Mouse (Mus musculus) gastrocnemius, adult 2 months (tissue): ENCODE results near the gene Mlf2. TPM values are rescaled to one million over a fixed set of nuclear protein-coding genes. Genes with fewer than 3 reads are reported as not detected.
A peak's percentile ranks its signal among the peaks of the same experiment; 100 is the strongest.

ENCODE experiments used
- DNase-seq: peaks from one replicate; pipeline ENCODE4 v3.0.0; 2022
- H3K27ac ChIP-seq: fragments of 200-600 bp; 2 replicates; pipeline ENCODE4 v1.8.1; 2022; ENCODE audit warnings: mild to moderate bottlenecking
- H3K4me3 ChIP-seq: fragments of 200-600 bp; 2 replicates; pipeline ENCODE4 v1.8.1; 2022; ENCODE audit warnings: mild to moderate bottlenecking, moderate library complexity
- CTCF ChIP-seq: fragments of 200-600 bp; IDR thresholded peaks from 2 replicates; pipeline ENCODE4 v1.8.1; 2022; ENCODE audit warnings: antibody characterized with exemption, mild to moderate bottlenecking, moderate library complexity
- intact Hi-C: fragments of 180-260 bp; cut with DNase I; formaldehyde crosslinking; loops from one replicate; pipeline ENCODE4 v1.15.1; 2025
- total RNA-seq, 2 experiments: library from RNA; stranded (reverse); gene quantifications; 2 replicates each; pipeline ENCODE4 v1.2.3; 2021

The Mlf2 gene
- total RNA-seq, 2 experiments from 2014 or later = 202 to 204 TPM

GRCm38 (mm10) chr6:124953991-124954715 is 23.0 kb downstream of the Mlf2 start:
- no peak for DNase-seq
- intact Hi-C loops = no loop called here
- no peak for TF ChIP-seq CTCF
- Histone ChIP-seq H3K4me3 (no peak overlapping the region), H3K27ac (no peak overlapping the region)

- H3K4me3 ChIP-seq = no peak overlapping the region
- H3K27ac ChIP-seq = no peak overlapping the region
- intact Hi-C loops = no loop called here
- no peak for DNase-seq
- TF ChIP-seq CTCF = no peak
Measured at GRCm38 (mm10) chr6:124955212-124955611, 24.0 kb downstream of the Mlf2 start.

- Histone ChIP-seq H3K4me3 (no peak overlapping the region), H3K27ac (no peak overlapping the region)
- intact Hi-C loops = no loop called here
- no peak for TF ChIP-seq CTCF
- DNase-seq = no peak
Measured at GRCm38 (mm10) chr6:124958127-124958526, 26.9 kb downstream of the Mlf2 start.

GRCm38 (mm10) chr6:124959960-124960359 is 28.8 kb downstream of the Mlf2 start:
- Histone ChIP-seq H3K4me3 (no peak overlapping the region), H3K27ac (no peak overlapping the region)
- DNase-seq = no peak
- intact Hi-C loops = loop anchor here (10.0 kb wide), 1 partner anchor 105 kb away; the partner anchor contains the start of gene P3h3
- TF ChIP-seq CTCF = no peak

GRCm38 (mm10) chr6:124961021-124961420 is 29.8 kb downstream of the Mlf2 start:
- no peak overlapping the region for H3K27ac ChIP-seq
- no peak for TF ChIP-seq CTCF
- intact Hi-C loops = loop anchor here (10.0 kb wide), 1 partner anchor 106 kb away; the partner anchor contains the start of gene P3h3
- DNase-seq = no peak
- no peak overlapping the region for H3K4me3 ChIP-seq

- DNase-seq = no peak
- no peak for TF ChIP-seq CTCF
- Histone ChIP-seq H3K4me3 (peak overlapping the region; percentile 92), H3K27ac (peak overlapping the region; percentile 94)
- intact Hi-C loops = loop anchor here (1.0 to 10.0 kb wide), 6 partner anchors 34 to 135 kb away; partner anchors contain the start of genes Cdca3, Ing4, P3h3 and Usp5
Measured at GRCm38 (mm10) chr6:124964638-124965037, 33.5 kb downstream of the Mlf2 start.

- TF ChIP-seq CTCF = no peak; the same call in 1 of the 2 replicates
- DNase-seq = peak; percentile 98
- Histone ChIP-seq H3K4me3 (peak within 1 kb of the TSS; percentile 92), H3K27ac (peak within 1 kb of the TSS; percentile 94)
- intact Hi-C loops = loop anchor here (1.0 to 10.0 kb wide), 6 partner anchors 35 to 136 kb away; partner anchors contain the start of genes Cdca3, Ing4, P3h3 and Usp5
Measured at GRCm38 (mm10) chr6:124965088-124965719, 34.0 kb downstream of the Mlf2 start, which contains the start of gene Cops7a. Gene Cops7a (minus strand): TSS chr6:124965538.

- Histone ChIP-seq H3K27ac (peak overlapping the region; percentile 94), H3K4me3 (peak overlapping the region; percentile 92)
- TF ChIP-seq CTCF = no peak
- intact Hi-C loops = loop anchor here (1.0 to 10.0 kb wide), 6 partner anchors 35 to 136 kb away; partner anchors contain the start of genes Cdca3, Ing4, P3h3 and Usp5
- no peak for DNase-seq
Measured at GRCm38 (mm10) chr6:124965747-124966146, 34.6 kb downstream of the Mlf2 start.

GRCm38 (mm10) chr6:124966466-124967118 is 35.4 kb downstream of the Mlf2 start:
- TF ChIP-seq CTCF = peak; percentile 52
- DNase-seq = no peak
- Histone ChIP-seq H3K4me3 (no peak overlapping the region; the same call in 1 of the 2 replicates), H3K27ac (peak overlapping the region; percentile 94; the same call in 1 of the 2 replicates)
- intact Hi-C loops = loop anchor here (10.0 kb wide), 1 partner anchor 112 kb away; the partner anchor contains the start of gene P3h3

DNA sequence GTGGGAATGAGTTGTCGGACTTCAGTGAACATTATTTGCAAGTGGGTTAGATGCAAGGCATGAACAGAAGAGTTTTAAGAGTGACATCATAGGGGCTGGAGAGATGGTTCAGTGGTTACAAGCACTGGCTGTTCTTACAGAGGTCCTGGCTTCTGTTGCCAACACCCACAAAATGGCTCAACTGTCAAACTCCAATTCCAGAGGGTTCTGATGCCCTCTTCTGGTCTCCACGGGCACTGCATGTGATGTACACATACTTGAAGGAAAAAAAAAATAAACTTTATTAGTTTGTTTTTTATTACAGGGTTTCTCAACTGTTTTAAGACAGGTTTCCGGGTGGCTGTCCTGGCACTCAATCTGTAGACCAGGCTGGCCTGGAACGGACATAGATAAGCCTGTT is 36.6 kb downstream of the Mlf2 start:
- peak; percentile 77 for TF ChIP-seq CTCF
- DNase-seq = peak; percentile 64
- Histone ChIP-seq H3K27ac (no peak overlapping the region), H3K4me3 (no peak overlapping the region)
- intact Hi-C loops = loop anchor here (10.0 kb wide), 1 partner anchor 113 kb away; the partner anchor contains the start of gene P3h3

Other genes with a start within 250 kb of the Mlf2 start
- gene Emg1, start 219.2 kb upstream of the Mlf2 start, total RNA-seq = 10 to 100 TPM; 57.7 to 71.8 TPM
- gene Phb2, start 219.1 kb upstream of the Mlf2 start, total RNA-seq = 100 to 1,000 TPM; 142 to 184 TPM
- under 1 TPM; 0.61 to 0.87 TPM for gene Ptpn6, start 192.7 kb upstream of the Mlf2 start, total RNA-seq
- 100 to 1,000 TPM; 145 to 182 TPM for gene Grcc10, start 190.0 kb upstream of the Mlf2 start, total RNA-seq
- not detected for gene Gm45234, start 175.4 kb upstream of the Mlf2 start, total RNA-seq
- 10 to 100 TPM; 46.4 to 47.9 TPM for gene Atn1, start 174.9 kb upstream of the Mlf2 start, total RNA-seq
- gene Eno2, start 161.7 kb upstream of the Mlf2 start, total RNA-seq = 1 to 10 TPM; 1.2 to 2.0 TPM
- gene Lrrc23, start 151.7 kb upstream of the Mlf2 start, total RNA-seq = under 1 TPM in 1 of 2 experiments, not detected in 1; 0.48 TPM
- gene Spsb2, start 122.7 kb upstream of the Mlf2 start, total RNA-seq = 1 to 10 TPM; 2.0 to 2.5 TPM
- gene Tpi1, start 117.1 kb upstream of the Mlf2 start, total RNA-seq = 1,000 to 10,000 TPM; 2,224 to 2,391 TPM
- gene Usp5, start 101.9 kb upstream of the Mlf2 start, total RNA-seq = 10 to 100 TPM; 43.4 to 50.1 TPM
- under 1 TPM; 0.26 to 0.31 TPM for gene Cdca3, start 101.8 kb upstream of the Mlf2 start, total RNA-seq
- 1 to 10 TPM in 1 of 2 experiments, under 1 TPM in 1; 0.75 to 1.4 TPM for gene Gnb3, start 91.1 kb upstream of the Mlf2 start, total RNA-seq
- 1 to 10 TPM; 4.1 to 7.1 TPM for gene P3h3, start 73.6 kb upstream of the Mlf2 start, total RNA-seq
- not detected for gene Gpr162, start 67.4 kb upstream of the Mlf2 start, total RNA-seq
- gene Cd4, start 43.2 kb upstream of the Mlf2 start, total RNA-seq = not detected
- under 1 TPM; 0.11 to 0.13 TPM for gene Lag3, start 19.7 kb upstream of the Mlf2 start, total RNA-seq
- gene Ptms, start 11.3 kb upstream of the Mlf2 start, total RNA-seq = 10 to 100 TPM; 65.5 to 99.4 TPM
- 100 to 1,000 TPM; 108 to 115 TPM for gene Cops7a, start 34.2 kb downstream of the Mlf2 start, total RNA-seq
- under 1 TPM; 0.22 to 0.41 TPM for gene Pianp, start 65.3 kb downstream of the Mlf2 start, total RNA-seq
- 10 to 100 TPM; 24.4 to 28.0 TPM for gene Zfp384, start 77.8 kb downstream of the Mlf2 start, total RNA-seq
- 10 to 100 TPM; 26.8 to 28.3 TPM for gene Ing4, start 108.4 kb downstream of the Mlf2 start, total RNA-seq
- 1 to 10 TPM; 2.4 to 4.5 TPM for gene Acrbp, start 118.3 kb downstream of the Mlf2 start, total RNA-seq
- not detected for gene Lpar5, start 136.5 kb downstream of the Mlf2 start, total RNA-seq
- 10 to 100 TPM; 68.8 to 71.2 TPM for gene Chd4, start 164.6 kb downstream of the Mlf2 start, total RNA-seq
- gene Nop2, start 200.5 kb downstream of the Mlf2 start, total RNA-seq = 10 to 100 TPM; 17.9 to 18.1 TPM
- gene Iffo1, start 213.9 kb downstream of the Mlf2 start, total RNA-seq = 1 to 10 TPM; 7.8 to 9.4 TPM
- gene Gapdh, start 235.1 kb downstream of the Mlf2 start, total RNA-seq = over 10,000 TPM in 1 of 2 experiments, 1,000 to 10,000 TPM in 1; 9,742 to 11,894 TPM